Mouse (Mus musculus) neural tube, embryonic 15.5 days (tissue): Measurements from ENCODE around the gene Enc1. TPM values are rescaled to one million over a fixed set of nuclear protein-coding genes. Genes with fewer than 3 reads are reported as not detected.

Experiments used
- ATAC-seq: fragments of 200-750 bp; cut with Nextera tagmentation; 2 replicates; pipeline ENCODE4 v1.8.0; 2017; ENCODE audit warnings: mild to moderate bottlenecking, moderate TSS enrichment, moderate library complexity; ENCODE audit not compliant: low FRiP score
- H3K27ac ChIP-seq: fragments of 300-500 bp; sonication (generic); replicated peaks from 2 replicates; pipeline ENCODE4 v1.5.1; 2015; ENCODE audit warnings: mild to moderate bottlenecking, inconsistent platforms
- H3K27me3 ChIP-seq: fragments of 300-500 bp; sonication (generic); replicated peaks from 2 replicates; pipeline ENCODE4 v1.6.1; 2015; ENCODE audit warnings: inconsistent platforms
- H3K36me3 ChIP-seq: fragments of 300-500 bp; sonication (generic); 2 replicates; pipeline ENCODE4 v1.6.1; 2015; ENCODE audit warnings: inconsistent platforms
- H3K4me1 ChIP-seq: fragments of 300-500 bp; sonication (generic); 2 replicates; pipeline ENCODE4 v1.6.1; 2015; ENCODE audit warnings: inconsistent platforms
- H3K4me2 ChIP-seq: fragments of 300-500 bp; sonication (generic); 2 replicates; pipeline ENCODE4 v1.6.1; 2015; ENCODE audit warnings: inconsistent platforms, mild to moderate bottlenecking, moderate library complexity
- H3K4me3 ChIP-seq: fragments of 300-500 bp; sonication (generic); replicated peaks from 2 replicates; pipeline ENCODE4 v1.5.1; 2015; ENCODE audit warnings: mild to moderate bottlenecking, inconsistent platforms
- H3K9ac ChIP-seq: fragments of 300-500 bp; sonication (generic); replicated peaks from 2 replicates; pipeline ENCODE4 v1.6.1; 2015; ENCODE audit warnings: mild to moderate bottlenecking, inconsistent platforms
- H3K9me3 ChIP-seq: fragments of 300-500 bp; sonication (generic); replicated peaks from 2 replicates; pipeline ENCODE4 v1.6.1; 2016; ENCODE audit warnings: inconsistent platforms
- WGBS: fragments of 180-500 bp; shearing (Covaris S2); methylation state at CpG from one replicate; pipeline ENCODE4 v1.1.7; 2015; ENCODE audit warnings: mixed read lengths; 5-methylcytosine and 5-hydroxymethylcytosine counted together
- polyA plus RNA-seq: library from polyadenylated mRNA; unstranded; fragments of >200 nt; fragmentation: Nextera tagmentation; extraction: Ambion mirVana; gene quantifications from 2 replicates; pipeline ENCODE4 v1.2.1, GENCODE M21; 2015

Gene Enc1
- 65.8 and 79.2 TPM in 2 replicates for polyA plus RNA-seq

GRCm38 (mm10) chr13:97240965-97241786 lies at the start of gene Enc1:
TSS of gene Enc1 (plus strand) at chr13:97241105.
- ATAC-seq, result peak; percentile 92

DNA sequence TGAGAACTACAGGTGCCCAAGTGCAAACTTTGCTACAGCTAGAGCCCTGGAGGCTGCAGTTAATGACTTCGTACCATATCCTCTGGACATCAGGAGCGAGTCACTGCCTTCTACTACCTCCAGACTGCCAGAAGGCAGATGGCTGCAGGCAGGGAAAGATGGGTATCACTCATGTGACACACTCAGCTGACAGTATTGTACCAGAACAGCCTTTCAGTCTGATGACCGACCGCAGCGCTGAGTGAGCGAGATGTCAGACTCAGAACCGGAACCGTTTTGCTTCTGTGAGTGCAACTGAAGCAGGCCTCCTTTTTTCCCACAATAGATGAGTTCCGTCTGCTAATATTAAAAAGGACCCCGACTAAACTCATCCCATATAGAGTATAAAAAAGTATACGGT lies 48.3 kb upstream of the Enc1 start:
- no peak for ATAC-seq
- Histone ChIP-seq H3K27me3 (no peaks in the 10 kb centered on the region), H3K4me2 (no peak overlapping the region), H3K9me3 (no peaks in the 10 kb centered on the region), H3K27ac (no peak overlapping the region), H3K9ac (no peak overlapping the region), H3K4me3 (no peak overlapping the region), H3K4me1 (peaks cover 9% of the 10 kb centered on the region; the same call in 1 of the 2 replicates), H3K36me3 (no peaks in the 10 kb centered on the region)
- WGBS, result 79% methylated on average over 11 of the region's 11 CpGs

More at GRCm38 (mm10) chr13:97240965-97241786, at the start of gene Enc1:
- H3K27me3 ChIP-seq, result no peaks in the 10 kb centered on the region
- peak within 1 kb of the TSS; percentile 98 for H3K27ac ChIP-seq
- peak within 1 kb of the TSS; percentile 92 for H3K4me2 ChIP-seq
- H3K4me1 ChIP-seq, result peaks cover 66% of the 10 kb centered on the region
- peak within 1 kb of the TSS; percentile 92 for H3K4me3 ChIP-seq
- H3K9ac ChIP-seq, result peak within 1 kb of the TSS; percentile 70
- under 1% methylated on average over 77 of the region's 89 CpGs for WGBS
- H3K36me3 ChIP-seq, result peaks cover 11% of the 10 kb centered on the region; the same call in 1 of the 2 replicates
- H3K9me3 ChIP-seq, result no peaks in the 10 kb centered on the region

- H3K4me1 ChIP-seq, result peaks cover 11% of the 10 kb centered on the region; the same call in 1 of the 2 replicates
- H3K27me3 ChIP-seq, result no peaks in the 10 kb centered on the region
- no peak overlapping the region for H3K4me3 ChIP-seq
- no peak overlapping the region for H3K27ac ChIP-seq
- H3K9ac ChIP-seq, result no peak overlapping the region
- no peak overlapping the region for H3K4me2 ChIP-seq
- ATAC-seq, result no peak
- WGBS, result 47% methylated on average over 7 of the region's 7 CpGs
- no peaks in the 10 kb centered on the region for H3K9me3 ChIP-seq
- H3K36me3 ChIP-seq, result no peaks in the 10 kb centered on the region
These were observed 47.5 kb upstream of the Enc1 start for GRCm38 (mm10) chr13:97193420-97193819.

DNA sequence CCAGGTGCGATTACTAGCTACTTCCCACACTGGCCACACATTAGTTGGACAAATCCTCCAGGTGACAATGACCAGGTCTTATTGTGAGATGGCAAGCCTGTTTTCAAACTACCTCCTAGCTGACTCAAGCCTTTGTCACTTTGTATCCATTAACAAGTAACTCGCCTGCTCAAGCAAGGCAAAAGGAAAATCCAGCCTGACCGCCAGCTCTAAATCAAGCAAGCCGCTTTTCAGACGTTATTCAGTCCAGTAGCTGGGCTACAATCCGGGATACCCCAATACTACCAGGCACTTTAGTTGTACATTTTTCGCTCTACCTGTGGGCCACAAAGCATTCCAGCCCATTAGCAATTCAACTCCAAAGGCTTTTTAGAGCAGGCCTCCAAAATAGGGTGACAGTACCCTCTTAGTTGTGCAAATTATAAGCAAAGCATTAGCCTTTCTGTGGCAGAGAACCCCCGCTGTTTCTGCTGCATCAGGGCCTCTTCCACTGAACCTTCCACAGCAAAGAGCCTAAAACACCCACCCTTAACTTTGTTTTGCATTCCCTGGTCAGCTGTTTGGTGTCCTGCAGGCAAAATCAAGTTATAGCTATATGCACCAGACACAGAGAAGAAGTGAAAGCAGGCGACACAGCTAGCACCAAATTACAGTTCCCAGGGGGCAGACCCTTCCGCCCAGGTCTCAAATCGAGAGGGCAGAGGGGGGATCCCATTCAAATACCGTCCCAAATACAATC lies 44.5 kb upstream of the Enc1 start:
- Histone ChIP-seq H3K4me3 (no peak overlapping the region), H3K4me2 (peak overlapping the region; percentile 22), H3K4me1 (peaks cover 11% of the 10 kb centered on the region; the same call in 1 of the 2 replicates), H3K9me3 (no peaks in the 10 kb centered on the region), H3K36me3 (no peaks in the 10 kb centered on the region), H3K27ac (no peak overlapping the region), H3K9ac (no peak overlapping the region), H3K27me3 (no peaks in the 10 kb centered on the region)
- WGBS, result 53% methylated on average over 12 of the region's 12 CpGs
- no peak for ATAC-seq

DNA sequence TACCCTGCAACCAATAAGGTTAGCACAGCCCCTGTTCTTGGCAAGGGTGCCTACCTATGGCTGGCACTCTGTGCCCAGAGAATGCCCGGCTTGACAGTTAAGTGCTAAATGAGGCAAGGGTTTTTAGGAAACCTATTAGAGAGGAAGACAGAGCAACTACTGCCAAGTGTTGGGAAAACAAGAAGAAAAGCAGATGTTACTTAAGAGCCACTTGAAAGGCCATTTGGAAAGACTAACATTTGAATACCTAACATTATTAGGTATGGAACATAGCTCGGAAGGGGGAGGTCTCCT lies 44.0 kb upstream of the Enc1 start:
- H3K4me3 ChIP-seq, result no peak overlapping the region
- peak overlapping the region; percentile 22 for H3K4me2 ChIP-seq
- no peak for ATAC-seq
- WGBS, result 74% methylated on average over 2 of the region's 2 CpGs
- H3K36me3 ChIP-seq, result no peaks in the 10 kb centered on the region
- no peak overlapping the region for H3K27ac ChIP-seq
- H3K9ac ChIP-seq, result no peak overlapping the region
- H3K4me1 ChIP-seq, result peaks cover 11% of the 10 kb centered on the region; the same call in 1 of the 2 replicates
- no peaks in the 10 kb centered on the region for H3K9me3 ChIP-seq
- no peaks in the 10 kb centered on the region for H3K27me3 ChIP-seq

GRCm38 (mm10) chr13:97197932-97198562 lies 42.9 kb upstream of the Enc1 start, which contains the start of gene Hexb:
TSS of gene Hexb (minus strand) at chr13:97198357.
- H3K27ac ChIP-seq, result peak within 1 kb of the TSS; percentile 68
- peak within 1 kb of the TSS; percentile 71 for H3K4me3 ChIP-seq
- peak within 1 kb of the TSS; percentile 85 for H3K4me2 ChIP-seq
- peak within 1 kb of the TSS; percentile 79 for H3K9ac ChIP-seq
- peak; percentile 90 for ATAC-seq
- no peaks in the 10 kb centered on the region for H3K36me3 ChIP-seq
- no peaks in the 10 kb centered on the region for H3K9me3 ChIP-seq
- no peaks in the 10 kb centered on the region for H3K27me3 ChIP-seq
- under 1% methylated on average over 45 of the region's 45 CpGs for WGBS
- H3K4me1 ChIP-seq, result peaks cover 11% of the 10 kb centered on the region; the same call in 1 of the 2 replicates

DNA sequence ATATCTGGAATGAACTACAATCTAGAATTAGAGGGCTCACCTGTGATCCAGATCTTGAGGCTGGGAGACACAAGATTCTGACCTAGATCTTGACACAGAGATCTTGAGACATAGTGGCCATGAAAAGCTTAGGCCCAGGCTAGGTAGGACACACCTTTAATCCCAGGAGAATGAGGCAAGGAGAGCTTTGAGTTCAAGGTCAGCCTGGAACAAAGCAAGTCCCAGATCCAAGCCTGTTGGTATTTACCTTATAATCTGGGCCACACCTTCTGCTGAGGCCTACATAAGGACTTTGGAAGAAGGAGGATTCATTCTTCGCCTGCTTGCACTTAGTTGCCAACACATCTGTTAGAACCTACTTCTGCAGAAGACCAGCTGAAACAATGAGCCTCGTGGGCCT lies 41.8 kb upstream of the Enc1 start:
- no peak for ATAC-seq
- 89% methylated on average over 2 of the region's 2 CpGs for WGBS
- Histone ChIP-seq H3K9ac (no peak overlapping the region), H3K9me3 (no peaks in the 10 kb centered on the region), H3K27ac (no peak overlapping the region), H3K4me1 (peaks cover 11% of the 10 kb centered on the region; the same call in 1 of the 2 replicates), H3K4me2 (no peak overlapping the region), H3K36me3 (no peaks in the 10 kb centered on the region), H3K27me3 (no peaks in the 10 kb centered on the region), H3K4me3 (no peak overlapping the region)

GRCm38 (mm10) chr13:97201076-97201475 lies 39.8 kb upstream of the Enc1 start:
- no peak overlapping the region for H3K27ac ChIP-seq
- H3K36me3 ChIP-seq, result no peaks in the 10 kb centered on the region
- 75% methylated on average over 7 of the region's 7 CpGs for WGBS

DNA sequence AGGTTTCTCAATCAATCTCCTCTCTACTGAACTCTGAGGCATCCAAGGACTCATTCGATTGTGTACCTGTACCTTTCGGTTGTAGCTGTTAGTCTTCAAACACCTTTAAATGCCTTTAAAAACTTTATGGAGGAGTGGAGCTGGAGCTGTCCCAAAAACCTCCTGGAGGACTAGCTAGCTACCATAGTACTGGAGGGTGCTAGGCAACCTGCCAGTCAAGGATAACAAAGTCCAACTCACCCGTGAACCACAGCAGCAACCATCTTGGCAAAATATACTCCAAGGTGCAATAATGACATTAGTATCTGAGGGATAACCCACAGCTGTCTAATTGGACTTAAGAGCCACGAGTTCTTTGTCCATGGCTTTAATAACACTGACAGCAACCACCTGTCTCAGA lies 39.0 kb upstream of the Enc1 start:
- Histone ChIP-seq H3K9ac (no peak overlapping the region), H3K4me2 (no peak overlapping the region), H3K36me3 (no peaks in the 10 kb centered on the region), H3K27me3 (no peaks in the 10 kb centered on the region), H3K27ac (no peak overlapping the region), H3K4me1 (peaks cover 14% of the 10 kb centered on the region), H3K4me3 (no peak overlapping the region), H3K9me3 (no peaks in the 10 kb centered on the region)
- ATAC-seq, result no peak
- WGBS, result 78% methylated on average over 4 of the region's 4 CpGs

More at GRCm38 (mm10) chr13:97201076-97201475, 39.8 kb upstream of the Enc1 start:
- Histone ChIP-seq H3K9me3 (no peaks in the 10 kb centered on the region), H3K4me2 (no peak overlapping the region), H3K27me3 (no peaks in the 10 kb centered on the region), H3K9ac (no peak overlapping the region), H3K4me3 (no peak overlapping the region), H3K4me1 (peaks cover 18% of the 10 kb centered on the region)
- no peak for ATAC-seq

- Histone ChIP-seq H3K4me2 (peak overlapping the region; percentile 66), H3K36me3 (no peaks in the 10 kb centered on the region), H3K4me3 (peak overlapping the region; percentile 39), H3K27me3 (no peaks in the 10 kb centered on the region), H3K9ac (peak overlapping the region; percentile 24; the same call in 1 of the 2 replicates), H3K4me1 (peaks cover 8% of the 10 kb centered on the region), H3K27ac (peak overlapping the region; percentile 69), H3K9me3 (no peaks in the 10 kb centered on the region)
- peak; percentile 79 for ATAC-seq
- 12% methylated on average over 18 of the region's 18 CpGs for WGBS
These were observed 35.7 kb upstream of the Enc1 start for GRCm38 (mm10) chr13:97205052-97205701.

- Histone ChIP-seq H3K4me2 (no peak overlapping the region), H3K4me1 (peaks cover 8% of the 10 kb centered on the region), H3K9ac (no peak overlapping the region), H3K4me3 (no peak overlapping the region), H3K27me3 (no peaks in the 10 kb centered on the region), H3K27ac (no peak overlapping the region), H3K9me3 (no peaks in the 10 kb centered on the region), H3K36me3 (no peaks in the 10 kb centered on the region)
- ATAC-seq, result no peak
- WGBS, result 93% methylated on average over 2 of the region's 2 CpGs
These were observed 34.9 kb upstream of the Enc1 start for GRCm38 (mm10) chr13:97206046-97206445.
